Mouse (Mus musculus) skeletal muscle tissue, adult 2 months (tissue): ENCODE results near the gene Mrpl23.

ENCODE experiments used
- DNase-seq: peaks from one replicate; pipeline ENCODE4 v3.0.0-alpha.2; 2012; ENCODE audit warnings: low read depth, low spot score

Gene Mrpl23

DNA sequence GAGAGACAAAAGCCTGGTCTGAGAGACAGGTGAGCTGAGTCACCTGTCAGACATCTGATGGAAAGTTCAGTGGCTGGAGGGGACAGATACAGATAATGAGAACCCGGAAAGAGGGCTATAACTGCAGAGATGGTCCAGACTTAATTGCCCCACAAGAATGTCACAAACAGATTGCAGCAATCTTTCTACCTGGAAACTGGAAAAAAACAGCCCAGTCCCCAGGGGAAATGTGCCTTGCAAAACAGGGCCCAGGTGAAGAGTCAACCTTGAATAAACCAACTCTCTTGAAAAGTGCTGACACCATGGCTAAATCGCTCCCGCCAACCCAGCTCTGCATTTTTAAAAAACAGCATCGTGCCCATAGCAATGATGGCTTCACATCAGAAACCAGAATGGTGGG is 12.2 kb upstream of the Mrpl23 start:
- no peak for DNase-seq

DNA sequence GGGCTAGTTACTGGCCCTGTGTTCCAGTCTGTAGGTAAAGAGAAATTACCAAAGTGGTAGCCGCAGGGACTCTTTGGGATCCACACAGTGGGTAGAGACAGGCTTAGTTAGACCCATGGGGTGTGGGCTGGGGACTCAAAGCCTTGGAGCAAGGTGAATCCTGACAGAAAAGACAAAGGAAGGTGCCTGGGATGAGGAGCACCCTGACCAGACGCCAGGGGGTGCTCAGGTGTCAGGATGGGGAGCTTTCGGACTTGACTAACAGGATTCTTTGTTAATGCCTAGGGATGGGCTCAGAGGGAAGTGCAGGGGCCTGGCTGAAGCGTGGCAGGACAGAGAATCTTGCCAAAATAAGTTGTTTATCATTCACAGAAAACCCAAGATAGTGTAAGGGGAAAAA is 10.1 kb upstream of the Mrpl23 start:
- no peak for DNase-seq

DNA sequence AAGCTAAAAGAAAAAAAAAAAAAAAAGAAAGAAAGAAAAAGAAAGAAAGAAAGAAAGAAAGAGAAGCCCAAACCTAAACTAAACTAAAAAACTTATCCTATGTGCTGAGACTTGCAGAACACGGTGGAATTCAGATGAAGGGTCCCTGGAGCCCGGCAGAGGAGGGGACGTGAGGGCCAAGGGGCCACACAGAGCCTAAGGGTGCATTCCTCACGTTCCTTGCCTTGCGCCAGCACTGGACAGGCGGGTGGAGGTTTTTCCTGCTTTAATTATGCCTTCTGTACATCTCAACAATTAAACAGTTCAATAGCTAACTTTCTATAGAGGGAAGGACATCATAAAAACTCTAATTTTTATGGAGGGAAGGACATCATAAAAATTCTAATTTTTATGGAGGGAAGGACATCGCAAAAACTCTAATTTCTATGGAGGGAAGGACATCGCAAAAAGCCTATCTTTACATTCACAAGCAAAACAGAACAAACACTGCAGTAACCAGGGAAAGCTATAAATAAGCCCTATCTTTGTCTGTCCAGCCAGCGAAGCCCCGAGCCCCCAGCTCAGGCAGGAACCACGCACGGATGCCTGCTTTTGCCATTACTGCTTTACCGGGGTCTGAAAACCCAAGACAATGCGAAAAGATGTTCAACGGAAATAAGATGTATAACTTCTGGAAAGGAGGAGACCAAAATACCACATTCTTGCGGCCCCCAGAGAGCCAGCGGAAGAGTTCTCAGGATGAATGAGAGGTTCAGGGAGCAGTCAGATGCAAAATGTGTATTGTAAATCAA is 9.1 kb upstream of the Mrpl23 start:
- DNase-seq = no peak

DNA sequence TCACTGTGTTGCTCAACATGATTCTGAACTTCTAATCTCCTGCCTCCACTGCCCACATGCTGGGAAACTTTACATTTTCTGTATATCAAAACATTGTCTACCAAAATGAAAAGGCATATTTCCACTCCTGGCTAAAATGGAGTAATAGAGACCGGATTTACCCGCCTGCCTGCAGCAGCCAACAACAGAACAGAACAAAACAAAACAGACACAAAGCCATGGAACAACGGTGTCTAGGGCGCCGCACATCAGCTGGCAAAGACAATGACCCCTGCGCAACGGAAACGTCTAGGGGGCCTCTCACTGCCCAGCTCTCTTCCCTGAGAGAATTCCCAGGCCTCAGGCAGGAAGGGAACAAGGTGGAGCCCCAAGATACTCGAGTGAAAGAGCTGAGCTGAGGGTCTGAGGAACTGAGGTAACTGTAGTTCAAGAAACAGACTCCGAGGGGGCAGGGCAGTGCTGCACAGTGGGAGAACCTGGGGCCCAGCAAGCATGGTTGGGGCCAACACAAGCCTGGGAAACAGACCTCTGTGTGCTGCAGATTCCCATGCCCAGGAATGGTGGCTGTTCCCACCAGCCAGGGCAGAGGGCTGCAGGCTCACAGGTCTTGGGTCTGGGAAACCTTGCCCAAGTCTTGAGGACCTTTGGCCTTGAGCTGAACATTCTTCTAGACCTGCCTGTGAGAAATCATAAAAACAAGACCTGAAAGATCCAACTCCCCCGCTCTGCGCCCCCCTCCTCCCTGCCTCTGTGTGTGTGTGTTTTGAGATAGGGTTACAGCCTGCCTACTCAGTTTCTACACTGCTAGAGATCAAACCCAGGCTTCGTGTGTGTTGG is 6.9 kb upstream of the Mrpl23 start:
- DNase-seq = no peak

DNA sequence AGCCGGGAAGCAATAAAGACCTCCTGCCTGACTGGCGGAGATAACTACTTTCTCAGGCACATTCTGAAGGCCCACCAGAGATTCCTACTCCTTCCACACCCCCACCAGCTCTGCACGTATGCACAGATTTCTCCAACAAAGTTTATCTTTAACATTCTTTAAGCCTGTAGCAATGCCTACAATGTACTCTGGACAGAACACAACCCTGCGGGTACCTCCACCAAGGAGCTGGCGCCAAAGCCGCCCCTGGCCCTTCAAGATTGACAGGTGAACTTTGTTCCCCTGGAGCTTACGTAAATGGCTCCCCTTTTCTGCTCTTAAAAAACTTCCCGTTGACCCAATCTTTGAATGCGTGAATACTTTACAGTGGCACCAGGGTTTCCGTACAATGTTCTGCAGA is 3.1 kb upstream of the Mrpl23 start:
- DNase-seq = no peak

DNA sequence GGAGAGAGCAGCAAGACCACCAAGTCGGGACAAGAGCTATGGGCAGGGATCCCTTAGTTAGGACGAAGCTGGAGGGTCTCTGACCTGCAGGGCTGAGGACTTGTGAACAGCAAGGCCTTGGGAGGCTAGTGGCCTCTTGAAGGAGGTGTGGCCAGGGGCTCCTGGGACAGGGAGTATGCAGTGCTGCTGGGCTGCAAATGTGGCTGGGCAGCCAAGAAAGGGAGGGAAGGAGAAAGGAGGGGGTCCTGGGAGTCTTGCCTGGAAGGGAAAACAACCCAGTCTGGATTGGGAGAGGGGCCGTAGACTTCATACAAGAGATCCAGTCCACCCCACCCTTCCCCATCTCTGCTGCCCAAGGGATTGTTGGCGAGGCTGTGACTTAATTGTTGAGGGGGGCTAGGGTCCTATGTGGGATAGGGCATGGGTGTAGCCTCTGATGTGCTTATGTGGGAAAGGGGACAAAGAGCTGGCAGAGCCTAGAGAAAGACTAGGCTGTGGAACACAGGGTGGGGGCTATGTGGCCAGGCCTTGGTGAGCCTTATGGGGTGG is 439 bp upstream of the Mrpl23 start:
- peak; percentile 36 for DNase-seq

DNA sequence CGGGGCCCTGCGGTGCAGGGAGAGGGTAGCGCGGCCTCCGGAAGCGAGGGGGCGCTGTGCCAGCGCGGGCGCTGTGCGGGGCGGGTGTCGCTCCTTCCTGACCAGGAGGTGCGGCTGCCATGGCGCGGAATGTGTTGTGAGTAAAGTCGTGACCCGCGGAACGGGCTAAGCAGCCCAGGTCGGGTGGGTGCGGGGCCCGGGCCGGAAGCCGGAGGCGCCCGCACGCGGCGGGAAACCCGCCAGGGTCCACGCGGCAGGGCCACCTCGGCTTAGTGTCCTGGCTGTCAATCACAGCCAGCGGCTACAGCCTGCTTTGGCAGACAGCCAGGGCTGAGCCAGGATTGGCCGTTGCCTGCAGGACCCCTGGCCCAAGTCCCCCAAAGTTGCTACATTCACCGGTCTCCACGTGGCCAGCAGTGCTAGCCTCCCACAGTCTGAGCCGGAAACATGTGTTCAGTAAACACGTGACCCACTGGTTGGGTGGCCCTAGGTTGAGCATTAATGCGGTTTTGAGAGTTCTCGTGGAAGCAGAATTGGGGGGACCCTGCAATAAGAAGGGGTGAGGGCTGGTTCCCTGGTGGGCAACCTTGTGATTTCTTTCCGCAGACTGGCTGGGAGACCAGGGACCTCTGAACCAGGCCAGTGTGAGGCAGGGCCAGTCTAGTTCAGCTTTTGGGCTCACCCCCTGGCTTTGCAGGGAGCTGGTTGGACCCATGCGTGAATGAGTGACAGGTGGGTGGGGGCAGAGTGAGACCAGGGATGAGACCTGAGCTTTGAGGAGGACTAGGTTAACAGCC is 771 bp downstream of the Mrpl23 start:
- peak; percentile 83 for DNase-seq

DNA sequence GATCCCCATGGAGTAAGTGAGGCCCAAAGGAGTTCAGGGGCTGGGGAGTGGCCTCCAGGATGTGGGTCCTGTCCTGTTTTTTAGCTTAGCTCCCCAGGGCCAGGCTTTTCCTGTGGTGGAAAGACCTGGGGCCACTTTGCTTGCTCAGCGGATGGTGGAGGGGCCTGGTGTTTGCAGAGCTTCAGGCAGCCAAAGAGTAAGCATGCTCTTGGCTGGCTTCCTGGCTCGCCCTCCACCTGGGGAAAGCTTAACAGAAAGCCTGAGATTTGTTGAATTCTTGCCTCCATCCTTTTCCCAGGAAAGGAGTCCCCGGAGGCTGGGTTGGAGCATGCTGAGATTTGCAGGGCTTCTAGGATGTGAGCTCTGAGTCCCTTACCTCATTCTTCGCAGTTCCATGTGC is 2.6 kb downstream of the Mrpl23 start:
- DNase-seq = no peak

DNA sequence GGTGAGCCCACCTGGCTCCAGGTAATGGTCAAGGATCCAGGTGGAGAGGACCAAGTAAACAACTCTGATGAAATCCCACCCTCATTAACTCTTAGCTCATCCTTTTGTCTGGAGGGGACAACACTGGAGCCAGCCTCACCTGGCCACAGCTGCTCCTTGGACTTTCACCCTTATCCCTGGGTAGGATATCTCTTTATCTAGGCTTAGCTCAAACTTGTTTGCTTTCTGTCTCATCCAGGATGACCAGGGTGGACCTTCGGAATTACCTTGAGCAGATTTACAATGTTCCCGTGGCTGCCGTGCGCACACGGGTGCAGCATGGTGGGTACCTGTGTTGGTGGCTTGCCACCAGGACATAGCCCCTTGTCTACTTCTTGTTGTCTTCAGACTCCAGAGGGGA is 3.3 kb downstream of the Mrpl23 start:
- no peak for DNase-seq

DNA sequence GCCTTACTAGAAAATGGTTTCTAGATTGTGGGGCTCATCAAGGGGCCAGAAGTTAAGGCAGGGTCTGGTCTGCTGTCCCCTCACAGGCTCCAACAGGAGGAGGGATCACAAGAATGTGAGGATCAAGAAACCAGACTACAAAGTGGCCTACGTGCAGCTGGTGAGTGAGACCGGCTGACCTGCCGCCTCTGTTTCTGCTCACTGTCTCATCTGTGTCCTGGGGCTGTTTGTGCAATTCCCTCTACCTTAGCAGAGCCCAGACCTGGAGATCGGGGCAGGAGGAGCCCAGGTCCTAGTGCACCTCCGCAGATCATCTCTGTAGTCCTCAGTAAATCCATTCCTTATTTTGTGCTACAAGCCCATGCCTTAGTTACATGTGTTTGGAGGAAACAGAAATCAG is 4.7 kb downstream of the Mrpl23 start:
- DNase-seq = no peak

DNA sequence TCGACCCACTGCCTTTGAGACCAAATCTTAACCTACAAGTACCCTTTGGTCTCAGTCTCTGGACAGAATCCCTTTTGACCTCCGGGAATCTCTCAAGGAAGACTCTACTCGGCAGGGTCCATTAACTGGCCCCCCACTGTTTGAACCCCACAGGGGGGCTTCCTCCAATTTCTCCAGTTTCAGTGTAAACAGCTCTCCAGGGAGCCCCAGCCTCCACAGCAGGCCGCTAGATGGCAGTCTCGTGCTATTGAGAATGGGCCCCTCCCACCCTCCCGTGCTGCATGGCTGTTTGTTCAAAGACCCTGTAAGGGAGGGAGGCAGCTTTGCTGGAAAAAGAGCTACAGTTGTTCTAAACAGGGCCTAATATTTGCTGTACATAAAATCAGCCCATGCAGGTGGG is 5.4 kb downstream of the Mrpl23 start:
- DNase-seq = no peak

DNA sequence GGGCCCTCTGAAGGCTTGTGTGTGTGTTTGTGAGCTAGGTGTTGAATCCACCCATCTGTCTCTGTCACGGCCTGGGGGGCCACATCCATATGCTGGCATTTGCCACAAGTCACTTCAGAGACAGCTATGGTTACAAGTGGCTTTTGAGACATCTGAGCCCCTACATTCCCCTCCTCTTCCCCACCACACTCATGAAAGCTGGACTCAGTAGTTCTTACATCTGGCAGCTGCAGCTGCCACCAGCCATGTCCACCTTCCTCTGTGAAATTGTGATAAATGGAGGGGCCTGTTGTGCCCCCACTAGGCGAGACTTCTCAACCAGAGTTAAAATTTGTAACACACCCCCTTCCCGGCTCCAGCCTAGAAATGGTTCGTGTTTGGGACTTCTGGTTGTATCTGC is 5.8 kb downstream of the Mrpl23 start:
- DNase-seq = no peak

DNA sequence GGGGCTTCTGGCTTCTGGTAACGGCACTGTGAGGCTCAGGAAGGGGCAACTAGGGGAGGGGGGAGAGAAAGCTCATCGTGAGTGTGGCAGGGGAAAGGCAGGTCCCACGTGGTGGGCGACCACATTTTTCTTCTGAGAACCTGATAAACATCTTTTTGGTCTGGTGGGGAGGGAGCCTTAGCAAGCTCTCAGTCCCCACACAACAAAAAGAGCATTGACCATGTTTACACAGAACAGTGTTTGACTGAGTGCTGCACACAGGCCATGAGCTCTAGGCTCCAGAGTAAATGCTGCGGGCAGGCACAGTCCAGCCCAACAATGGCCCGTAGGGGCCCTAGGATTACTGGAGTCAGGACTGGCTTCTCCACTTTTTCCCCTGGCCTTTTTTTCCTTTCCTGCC is 6.3 kb downstream of the Mrpl23 start:
- DNase-seq = no peak

DNA sequence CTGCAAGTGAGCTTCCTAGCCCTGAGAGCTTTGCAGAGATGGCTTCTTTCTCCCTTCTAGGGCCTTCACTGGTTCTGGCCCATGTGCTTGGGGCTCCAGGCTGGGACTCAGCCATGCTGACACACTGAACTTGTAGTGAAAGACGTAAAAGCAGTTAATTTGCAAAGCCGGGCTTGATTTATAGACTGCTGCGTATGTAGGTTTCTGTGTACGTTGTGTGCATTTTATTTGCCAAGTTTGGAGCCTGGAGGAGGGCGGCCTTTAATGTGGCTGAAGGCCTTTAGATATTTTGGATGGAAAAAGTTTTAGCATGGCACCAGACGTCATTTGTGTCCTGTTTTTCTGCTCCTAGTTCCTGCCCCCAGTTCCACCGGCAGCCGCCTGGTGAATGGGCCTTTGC is 7.3 kb downstream of the Mrpl23 start:
- DNase-seq = no peak

DNA sequence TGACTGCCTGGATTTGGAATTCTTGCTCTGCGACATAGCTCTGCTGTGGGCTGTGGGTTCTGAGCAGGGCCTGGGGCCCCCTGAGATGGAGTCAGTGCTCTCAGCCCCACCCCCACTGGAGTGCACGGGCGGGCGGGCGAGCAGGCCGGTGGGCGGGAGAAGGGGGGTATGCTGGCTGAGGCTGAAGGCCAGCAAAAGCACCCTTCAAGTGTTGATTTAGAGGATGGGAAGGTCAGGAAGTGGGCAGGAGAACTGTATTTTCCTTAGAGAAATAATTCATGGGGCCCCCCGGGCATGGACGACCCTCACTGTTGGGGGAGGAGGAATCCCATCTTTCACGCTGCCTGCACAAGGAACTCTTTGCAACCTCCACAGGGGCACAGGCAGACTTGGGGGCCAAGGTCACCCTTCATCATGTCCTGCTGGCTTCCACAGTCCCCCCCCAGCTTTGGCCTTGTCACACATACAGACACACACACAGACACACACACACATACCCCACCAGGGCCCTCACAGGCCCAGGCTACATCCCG is 10.4 kb downstream of the Mrpl23 start:
- no peak for DNase-seq

DNA sequence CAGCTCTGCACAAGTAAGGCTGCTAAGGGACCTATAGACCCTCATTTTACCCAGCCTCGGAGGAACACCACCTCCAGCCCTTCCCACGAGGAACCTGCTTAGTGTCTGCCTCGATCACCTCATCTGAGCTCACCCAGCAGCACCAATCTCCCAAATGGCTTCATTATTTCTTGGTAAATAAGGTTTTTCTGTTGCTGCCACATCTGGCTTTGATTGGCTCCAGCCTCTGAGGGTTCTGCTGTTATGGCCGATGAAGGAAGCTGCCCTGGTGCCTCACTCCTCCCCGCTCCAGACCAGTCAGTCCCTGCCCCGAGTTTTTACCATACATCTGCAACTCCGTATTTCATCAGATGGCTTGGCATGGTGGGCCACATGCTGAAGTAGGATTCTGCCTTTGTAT is 13.5 kb downstream of the Mrpl23 start:
- DNase-seq = no peak

DNA sequence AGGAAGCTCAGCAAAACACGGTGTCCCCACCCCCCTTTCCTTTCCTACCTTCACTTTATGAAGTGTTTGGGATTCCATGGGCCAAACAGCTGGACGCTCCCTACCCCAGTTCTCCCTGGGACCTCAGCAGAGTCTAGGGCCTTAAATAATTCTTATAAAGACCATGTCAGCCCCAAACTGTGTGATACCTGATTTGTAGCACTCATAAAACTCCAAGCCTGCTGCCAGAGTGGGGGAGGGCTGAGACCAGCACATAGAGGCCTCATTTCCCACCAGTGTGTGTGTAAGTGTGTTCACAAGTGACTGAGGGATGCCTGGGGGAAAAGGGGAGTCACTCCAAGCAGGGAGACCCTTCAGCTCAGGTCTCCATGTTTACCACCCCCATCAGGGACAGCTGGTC is 15.4 kb downstream of the Mrpl23 start:
- no peak for DNase-seq

DNA sequence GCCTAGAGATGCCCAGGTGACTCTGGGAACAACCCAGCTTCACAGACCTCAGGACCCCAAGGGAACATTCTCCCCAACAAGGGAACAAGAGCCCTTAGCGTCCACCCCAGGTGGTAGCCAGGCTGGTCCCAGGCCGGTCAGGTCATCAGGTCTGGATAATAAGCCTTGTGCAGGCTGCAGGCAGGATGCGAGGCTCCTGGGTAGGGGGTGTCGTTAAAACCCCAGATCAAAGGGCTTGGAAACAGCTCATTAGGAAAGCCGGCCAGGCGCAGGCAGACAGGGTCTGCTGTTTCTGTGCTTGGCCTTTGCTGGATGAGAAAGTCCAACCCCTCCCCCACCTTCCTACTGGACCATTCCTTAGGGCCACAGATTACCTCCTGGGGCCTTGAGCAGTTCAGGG is 16.2 kb downstream of the Mrpl23 start:
- no peak for DNase-seq

DNA sequence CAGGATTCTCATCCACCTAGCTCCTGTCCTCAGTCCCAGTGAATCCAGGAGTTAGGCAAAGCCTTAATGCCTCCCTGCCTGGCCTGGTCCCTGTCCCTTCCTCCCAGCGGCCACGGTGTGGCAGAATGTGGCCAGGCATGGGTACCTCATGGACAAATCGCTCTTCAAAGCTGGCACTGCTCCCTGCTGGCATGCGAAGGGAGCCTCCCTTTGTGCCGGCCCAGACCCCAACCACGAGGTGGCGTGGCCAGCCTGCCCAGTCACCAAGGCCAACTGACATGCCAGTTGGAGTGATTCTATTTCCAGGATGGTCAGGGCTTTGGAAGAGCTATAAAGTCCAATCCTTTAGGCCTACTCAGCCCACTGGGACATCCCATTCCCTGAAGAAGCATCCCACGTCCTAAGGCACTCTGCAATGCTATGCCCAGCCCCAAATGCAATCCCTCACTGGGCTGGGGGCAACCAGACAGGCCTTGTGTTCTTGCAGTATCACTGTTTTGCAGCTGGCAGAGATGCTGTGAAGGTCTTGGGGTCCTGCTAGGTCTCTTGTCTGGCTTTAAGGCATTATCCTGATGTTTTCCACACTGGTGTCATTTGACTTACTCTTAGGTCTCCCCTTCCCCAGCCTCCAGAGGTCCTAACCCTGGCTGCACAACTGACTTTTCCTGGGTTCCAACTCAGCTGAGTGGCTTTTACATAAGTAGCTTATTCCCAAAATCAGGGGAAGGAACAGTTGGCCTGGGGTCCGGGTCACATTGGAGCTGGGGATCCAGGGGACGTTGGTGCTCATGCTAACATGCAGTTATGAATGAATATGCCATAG is 17.7 kb downstream of the Mrpl23 start:
- DNase-seq = peak; percentile 93

DNA sequence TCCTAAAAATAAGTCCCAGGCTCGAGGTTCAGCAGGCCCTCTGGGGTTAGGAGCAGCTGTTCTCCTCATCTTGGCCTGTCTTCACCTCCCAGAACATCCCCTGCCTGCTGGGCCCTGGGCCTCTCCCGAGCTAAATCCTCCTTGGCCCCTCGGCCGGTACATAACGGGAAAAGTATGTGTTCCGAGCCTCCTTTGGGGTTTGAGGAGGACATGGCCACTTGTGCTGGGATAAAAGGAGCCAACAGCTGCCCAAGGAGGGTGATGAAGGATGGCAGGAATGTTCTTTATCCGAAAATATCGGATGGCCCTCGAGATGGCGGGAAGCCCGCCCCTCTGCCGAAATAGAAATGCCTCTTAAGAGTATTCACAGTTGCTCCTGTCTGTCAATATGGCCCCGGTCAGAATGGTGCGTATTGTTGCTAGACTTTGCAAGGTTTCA is 18.5 kb downstream of the Mrpl23 start:
- peak; percentile 95 for DNase-seq

DNA sequence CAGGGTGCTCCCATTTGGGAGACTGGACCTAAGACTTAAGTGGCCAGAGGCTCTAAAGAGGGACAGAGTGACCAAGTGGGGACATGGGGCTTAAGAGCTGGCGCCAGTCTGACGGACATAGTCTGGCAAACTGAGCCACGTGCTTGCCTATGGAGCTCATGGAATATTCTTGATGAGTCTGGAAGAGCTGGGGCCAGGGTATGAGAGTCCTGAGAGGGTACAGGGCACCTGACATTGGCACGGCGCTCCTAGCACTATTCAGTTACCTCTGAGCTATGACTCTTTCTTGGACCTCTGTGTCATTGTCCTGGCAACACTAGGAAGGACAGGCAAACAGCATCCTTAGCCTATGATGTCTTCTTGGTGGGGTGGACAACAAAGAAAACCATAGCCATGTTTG is 19.2 kb downstream of the Mrpl23 start:
- peak; percentile 96 for DNase-seq
